Mouse (Mus musculus): ENCODE data around the gene Cpsf4l. TPM values are rescaled to one million over a fixed set of nuclear protein-coding genes. Genes with fewer than 3 reads are reported as not detected.

Cpsf4l gene
- total RNA-seq, 2 experiments from 2014 or later, result 0.30 to 0.38 TPM

Other genes with a start within 250 kb of the Cpsf4l start
- 1 to 10 TPM; 2.4 to 7.0 TPM for gene Sstr2, start 90.7 kb downstream of the Cpsf4l start, total RNA-seq (2021)
- 10 to 100 TPM; 36.5 to 44.0 TPM for gene Cog1, start 60.8 kb downstream of the Cpsf4l start, total RNA-seq (2021)
- gene Slc39a11, start 59.9 kb downstream of the Cpsf4l start, total RNA-seq (2021), result 10 to 100 TPM; 23.1 to 29.1 TPM
- gene Fam104a, start 25.9 kb downstream of the Cpsf4l start, total RNA-seq (2021), result 10 to 100 TPM; 32.9 to 36.0 TPM
- 10 to 100 TPM; 14.3 to 17.1 TPM for gene D11Wsu47e, start 25.6 kb downstream of the Cpsf4l start, total RNA-seq (2021)
- 100 to 1,000 TPM in 1 of 2 experiments, 10 to 100 TPM in 1; 70.0 to 160 TPM for gene Cdc42ep4, start 41.9 kb upstream of the Cpsf4l start, total RNA-seq (2021)

All from adrenal gland, adult 18-20 months (tissue).